Mouse (Mus musculus) CH12.LX (cell line): ENCODE data around the gene Dcps. TPM values are rescaled to one million over a fixed set of nuclear protein-coding genes. Genes with fewer than 3 reads are reported as not detected.

Experiments
- DNase-seq: peaks from one replicate; pipeline ENCODE4 v3.0.0-alpha.2; 2013; ENCODE audit errors: extremely low read depth
- H3K27ac ChIP-seq: 2 replicates; pipeline ENCODE4 v1.5.1; 2012; ENCODE audit warnings: low read depth, mild to moderate bottlenecking, control low read depth, moderate library complexity; ENCODE audit not compliant: insufficient read depth
- H3K27me3 ChIP-seq: replicated peaks from 2 replicates; pipeline ENCODE3; 2012; ENCODE audit warnings: inconsistent platforms
- H3K36me3 ChIP-seq, 2 experiments: replicated peaks in 1 of 2; 2 replicates each; pipeline versions ENCODE3 to v1.6.1; 2012; ENCODE audit warnings: inconsistent platforms in 1 of 2, low read length in 1 of 2, mild to moderate bottlenecking in 1 of 2, mixed read lengths in 1 of 2, moderate library complexity in 1 of 2; ENCODE audit not compliant: control insufficient read depth in 1 of 2, insufficient read depth in 1 of 2
- H3K4me1 ChIP-seq, 2 experiments: 2 replicates each; pipeline ENCODE4 v1.6.1; 2012; ENCODE audit warnings: inconsistent platforms in 1 of 2, moderate library complexity in 1 of 2; ENCODE audit not compliant: insufficient read depth in 2 of 2, control insufficient read depth in 1 of 2
- H3K4me2 ChIP-seq: 2 replicates; pipeline ENCODE4 v1.6.1; 2012; ENCODE audit warnings: low read depth, mild to moderate bottlenecking, control low read depth; ENCODE audit not compliant: poor library complexity, insufficient read depth, severe bottlenecking
- H3K4me3 ChIP-seq, 3 experiments: fragments of 150-350 bp in 1 of 3; sonication (generic) in 1 of 3; replicated peaks in 1 of 3; 2 replicates each; pipeline versions ENCODE3 to v1.5.1; 2011 to 2012; ENCODE audit warnings: low read depth in 2 of 3, low read length in 2 of 3, mild to moderate bottlenecking in 2 of 3, moderate library complexity in 2 of 3, control low read depth in 1 of 3, improper control_type of control experiment in 1 of 3, inconsistent platforms in 1 of 3, mixed read lengths in 1 of 3; ENCODE audit not compliant: poor library complexity in 1 of 3
- H3K79me2 ChIP-seq: replicated peaks from 2 replicates; pipeline ENCODE4 v1.6.1; 2012; ENCODE audit warnings: mild to moderate bottlenecking, moderate library complexity; ENCODE audit not compliant: control insufficient read depth, poor library complexity, insufficient read depth, severe bottlenecking; ENCODE audit errors: extremely low read depth
- H3K9ac ChIP-seq: 2 replicates; pipeline ENCODE4 v1.6.1; 2012; ENCODE audit warnings: low read depth, mild to moderate bottlenecking, control low read depth, moderate library complexity; ENCODE audit not compliant: insufficient read depth
- H3K9me3 ChIP-seq: replicated peaks from 2 replicates; pipeline ENCODE3; 2012; ENCODE audit warnings: low read length, inconsistent platforms, mixed read lengths
- BHLHE40 ChIP-seq: IDR thresholded peaks from 2 replicates; pipeline ENCODE4 v1.6.1; 2011; ENCODE audit warnings: mild to moderate bottlenecking, low read depth, low read length, improper control_type of control experiment
- CHD1 ChIP-seq: IDR thresholded peaks from 2 replicates; pipeline ENCODE4 v1.6.1; 2012; ENCODE audit warnings: low read depth, low read length, improper control_type of control experiment, inconsistent platforms
- E2F4 ChIP-seq: IDR thresholded peaks from 2 replicates; pipeline ENCODE4 v1.6.1; 2011; ENCODE audit warnings: low read depth, low read length, improper control_type of control experiment; ENCODE audit not compliant: insufficient replicate concordance
- EP300 ChIP-seq: IDR thresholded peaks from 2 replicates; pipeline ENCODE4 v1.6.1; 2011; ENCODE audit warnings: low read length, improper control_type of control experiment
- HCFC1 ChIP-seq: IDR thresholded peaks from 2 replicates; pipeline ENCODE4 v1.6.1; 2012; ENCODE audit warnings: low read depth, mild to moderate bottlenecking, inconsistent platforms, low read length, improper control_type of control experiment
- IRF4 ChIP-seq: IDR thresholded peaks from 2 replicates; pipeline ENCODE4 v1.6.1; 2014; ENCODE audit warnings: low read depth, mild to moderate bottlenecking, inconsistent platforms, low read length, improper control_type of control experiment
- JUND ChIP-seq: conservative IDR thresholded peaks from 2 replicates; pipeline ENCODE4 v1.6.1; 2011; ENCODE audit warnings: low read depth, low read length, improper control_type of control experiment
- KAT2A ChIP-seq: IDR thresholded peaks from 2 replicates; pipeline ENCODE4 v1.6.1; 2012; ENCODE audit warnings: low read length, improper control_type of control experiment, inconsistent platforms; ENCODE audit not compliant: insufficient replicate concordance
- MXI1 ChIP-seq: IDR thresholded peaks from 2 replicates; pipeline ENCODE4 v1.6.1; 2011; ENCODE audit warnings: mild to moderate bottlenecking, low read depth, low read length, improper control_type of control experiment
- MYC ChIP-seq: IDR thresholded peaks from 2 replicates; pipeline ENCODE4 v1.6.1; 2011; ENCODE audit warnings: low read depth, mild to moderate bottlenecking, improper control_type of control experiment, low read length
- PAX5 ChIP-seq: IDR thresholded peaks from 2 replicates; pipeline ENCODE4 v1.6.1; 2012; ENCODE audit warnings: low read length, inconsistent platforms, mixed read lengths
- SIN3A ChIP-seq: IDR thresholded peaks from 2 replicates; pipeline ENCODE4 v1.6.1; 2012; ENCODE audit warnings: low read length, improper control_type of control experiment, inconsistent platforms
- SMC3 ChIP-seq: IDR thresholded peaks from 2 replicates; pipeline ENCODE4 v1.6.1; 2011; ENCODE audit warnings: low read depth, low read length, improper control_type of control experiment
- TBP ChIP-seq: conservative IDR thresholded peaks from 2 replicates; pipeline ENCODE4 v1.6.1; 2011; ENCODE audit warnings: low read depth, low read length, improper control_type of control experiment
- ZC3H11A ChIP-seq: IDR thresholded peaks from 2 replicates; pipeline ENCODE4 v1.6.1; 2012; ENCODE audit warnings: low read depth, mild to moderate bottlenecking, inconsistent platforms, low read length, improper control_type of control experiment
- ZMIZ1 ChIP-seq: IDR thresholded peaks from 2 replicates; pipeline ENCODE4 v1.6.1; 2012; ENCODE audit warnings: low read depth, mild to moderate bottlenecking, inconsistent platforms, low read length, improper control_type of control experiment
- dilution Hi-C: fragments of 300-500 bp; cut with MboI; formaldehyde crosslinking; loops from 2 replicates; pipeline ENCODE4 v1.14.3; 2020; ENCODE audit warnings: low sequenced_read_pairs; ENCODE audit not compliant: extremely low pct_unique_long_range_greater_than_20kb, extremely low pct_ligation_motif_present
- in situ Hi-C: fragments of 300-500 bp; cut with MboI; formaldehyde crosslinking; loops from 3 replicates; pipeline ENCODE4 v1.14.3; 2019; ENCODE audit warnings: low sequenced_read_pairs, low pct_ligation_motif_present, low pct_unique_long_range_greater_than_20kb, mixed read lengths
- polyA plus RNA-seq: library from polyadenylated mRNA; unstranded; fragments of >175 nt; gene quantifications from 2 replicates; pipeline ENCODE4 v1.2.1, GENCODE M21; 2012; ENCODE audit warnings: low read depth; ENCODE audit not compliant: insufficient read length
- total RNA-seq, 2 experiments: library from RNA; depleted of rRNA; stranded (reverse); fragments of 300-350 nt in 1 of 2; fragments of >200 nt in 1 of 2; gene quantifications; 2 replicates each; pipeline ENCODE4 v1.2.3; 2012 to 2014

Gene Dcps
- total and polyA plus RNA-seq, 3 experiments: 64.3 to 113 (median 94.3) TPM

DNA sequence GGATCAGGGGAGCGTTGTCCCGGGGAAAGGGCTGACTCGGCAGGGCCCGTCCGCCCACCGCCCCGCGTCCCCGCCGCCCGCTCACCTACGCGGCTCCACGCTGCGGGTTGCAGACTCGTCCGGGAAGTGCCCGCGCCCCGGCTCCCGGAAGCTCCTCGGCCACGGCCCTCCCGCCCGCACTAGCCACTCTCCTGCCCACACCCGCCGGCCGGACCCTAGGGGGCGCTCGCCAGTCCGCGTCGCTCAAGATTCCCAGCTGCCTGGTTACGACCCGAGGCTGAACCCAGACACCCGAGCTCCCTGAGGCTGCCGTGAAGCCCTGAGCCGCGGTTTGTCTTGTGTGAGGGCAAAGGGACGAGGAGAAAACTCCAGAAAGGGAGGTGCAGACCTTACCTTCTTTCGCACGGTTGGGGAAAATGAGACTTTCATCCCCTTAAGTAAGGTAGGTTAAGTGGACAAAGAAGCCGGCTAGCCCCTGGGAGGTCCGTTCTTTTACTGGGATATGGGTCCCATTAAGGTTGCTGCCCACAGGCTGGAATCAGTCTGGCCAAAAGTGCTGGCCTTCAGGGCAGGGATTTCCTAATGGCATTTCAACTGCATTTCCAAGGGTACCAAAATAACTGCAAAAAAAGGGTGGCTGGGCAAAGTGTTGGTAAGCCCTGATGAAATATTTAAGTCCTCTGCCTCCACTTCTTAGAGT lies 24.1 kb upstream of the Dcps start, which contains the start of the genes Srpr and Tirap (continued):
- TF ChIP-seq ZMIZ1: no peak; the same call in 1 of the 2 replicates
- peak; percentile 83; the same call in 1 of the 2 replicates for TF ChIP-seq MXI1
- TF ChIP-seq ZC3H11A: no peak
- TF ChIP-seq PAX5: no peak
- peak; percentile 61 for TF ChIP-seq HCFC1
- no peak for TF ChIP-seq E2F4
- peak; percentile 69 for TF ChIP-seq IRF4

DNA sequence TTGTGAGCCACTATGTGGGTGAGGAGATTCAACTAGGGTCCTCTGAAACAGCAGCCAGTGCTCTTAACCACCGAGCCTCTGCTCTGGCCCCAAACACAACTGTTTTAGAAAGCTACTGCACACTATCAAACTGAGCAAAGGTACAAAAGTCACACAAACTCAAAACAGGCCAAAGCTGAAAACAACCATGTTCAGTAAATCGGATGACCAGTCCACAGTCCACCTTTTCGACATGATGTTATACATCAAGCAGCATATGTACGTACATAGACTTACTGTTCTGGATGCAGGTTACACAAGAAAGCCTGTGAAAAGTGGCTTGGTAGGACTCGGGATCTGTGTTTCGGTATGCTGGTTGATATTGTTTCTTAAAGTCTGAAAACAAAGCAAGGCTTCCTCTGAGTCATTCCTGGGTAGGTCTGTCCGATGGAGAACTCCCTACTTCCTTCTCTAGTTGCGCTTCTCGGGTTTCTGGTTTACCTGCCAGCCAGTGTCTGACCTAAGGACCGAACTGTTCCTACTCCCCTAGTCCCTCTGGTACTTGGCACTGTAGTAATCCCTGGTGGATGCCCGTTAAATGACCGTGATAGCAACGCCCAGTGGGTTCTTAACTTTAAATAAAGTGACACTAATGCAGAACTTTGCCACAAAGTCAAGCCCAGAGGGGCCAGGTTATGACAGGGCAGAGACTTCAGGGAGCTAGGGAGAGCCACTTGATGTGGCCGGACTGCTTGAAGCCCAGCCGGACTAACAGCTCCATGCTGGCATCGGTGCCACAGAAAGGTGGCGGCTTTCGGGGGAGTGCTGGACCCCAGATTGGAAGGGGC lies 23.3 kb upstream of the Dcps start:
- dilution Hi-C loops (no loop called here), in situ Hi-C loops (no loop called here)
- Histone ChIP-seq H3K36me3 (peaks cover 0 to 30% of the 10 kb centered on the region in 2 experiments), H3K27ac (peak overlapping the region; percentile 82), H3K9ac (peak overlapping the region; percentile 83), H3K9me3 (no peaks in the 10 kb centered on the region), H3K4me3 (peak overlapping the region; percentile 70 to 86 (median 77)), H3K27me3 (no peaks in the 10 kb centered on the region), H3K4me2 (peak overlapping the region; percentile 35), H3K4me1 (peaks cover 0 to 43% of the 10 kb centered on the region in 2 experiments; a peak in 2 of 4 replicates), H3K79me2 (peaks cover 20% of the 10 kb centered on the region)
- no peak for TF ChIP-seq KAT2A
- 0 out of 2 replicates have a peak, but pooled peaks have one; percentile 10 for TF ChIP-seq JUND
- TF ChIP-seq TBP: no peak
- peak; percentile 8 for TF ChIP-seq SIN3A
- no peak for TF ChIP-seq BHLHE40
- 0 out of 2 replicates have a peak, but pooled peaks have one; percentile 11 for TF ChIP-seq IRF4
- no peak for TF ChIP-seq HCFC1
- TF ChIP-seq EP300: peak; percentile 53; the same call in 1 of the 2 replicates
- TF ChIP-seq MYC: no peak
- 0 out of 2 replicates have a peak, but pooled peaks have one; percentile 36 for TF ChIP-seq CHD1
- peak; percentile 7; the same call in 1 of the 2 replicates for TF ChIP-seq ZMIZ1
- TF ChIP-seq SMC3: no peak
- peak; percentile 53 for DNase-seq
